Mouse (Mus musculus) heart, embryonic 11.5 days (tissue): ENCODE measurements at regions not wholly inside any gene's neighbourhood (a gene's known extent, or its start where the extent isn't known, plus 50 kb on each side); places are given as distances from the start of the nearest gene placed in this dataset.
"Not testable (repeated sequence)": the region's sequence is repeated elsewhere in the genome, so short reads cannot be mapped to it uniquely, and the experiment has no call there.

Experiments used
- ATAC-seq: fragments of 200-750 bp; cut with Nextera tagmentation; replicated peaks from 2 replicates; pipeline ENCODE4 v1.8.0; 2017; ENCODE audit warnings: moderate library complexity; ENCODE audit not compliant: insufficient number of reproducible peaks, low FRiP score, low TSS enrichment
- H3K27ac ChIP-seq: fragments of 300-500 bp; sonication (generic); 2 replicates; pipeline ENCODE4 v1.5.1; 2014; ENCODE audit warnings: mild to moderate bottlenecking, low read depth, low read length
- H3K27me3 ChIP-seq: fragments of 300-500 bp; sonication (generic); 2 replicates; pipeline ENCODE4 v1.6.1; 2014; ENCODE audit warnings: mild to moderate bottlenecking, low read length, mixed read lengths; ENCODE audit not compliant: control insufficient read depth, insufficient read depth
- H3K36me3 ChIP-seq: fragments of 300-500 bp; sonication (generic); 2 replicates; pipeline ENCODE4 v1.6.1; 2014; ENCODE audit warnings: mild to moderate bottlenecking, low read length, moderate library complexity, mixed read lengths; ENCODE audit not compliant: control insufficient read depth, insufficient read depth
- H3K4me1 ChIP-seq: fragments of 300-500 bp; sonication (generic); 2 replicates; pipeline ENCODE4 v1.6.1; 2014; ENCODE audit warnings: low read length; ENCODE audit not compliant: control insufficient read depth, insufficient read depth
- H3K4me2 ChIP-seq: fragments of 300-500 bp; sonication (generic); 2 replicates; pipeline ENCODE4 v1.6.1; 2014; ENCODE audit warnings: mild to moderate bottlenecking, moderate library complexity
- H3K4me3 ChIP-seq: fragments of 300-500 bp; sonication (generic); 2 replicates; pipeline ENCODE4 v1.5.1; 2014; ENCODE audit warnings: low read depth, low read length
- H3K9ac ChIP-seq: fragments of 300-500 bp; sonication (generic); 2 replicates; pipeline ENCODE4 v1.6.1; 2014; ENCODE audit warnings: mild to moderate bottlenecking, low read depth, low read length, moderate library complexity
- H3K9me3 ChIP-seq: fragments of 300-500 bp; sonication (generic); replicated peaks from 2 replicates; pipeline ENCODE4 v1.6.1; 2016; ENCODE audit warnings: low read length; ENCODE audit not compliant: control insufficient read depth
- WGBS: fragments of 180-500 bp; shearing (Covaris S2); extraction: QIAGEN DNeasy Blood & Tissue Kit; methylation state at CpG from one replicate; pipeline ENCODE4 v1.1.7; 2014; ENCODE audit not compliant: insufficient replicate concordance; 5-methylcytosine and 5-hydroxymethylcytosine counted together

DNA sequence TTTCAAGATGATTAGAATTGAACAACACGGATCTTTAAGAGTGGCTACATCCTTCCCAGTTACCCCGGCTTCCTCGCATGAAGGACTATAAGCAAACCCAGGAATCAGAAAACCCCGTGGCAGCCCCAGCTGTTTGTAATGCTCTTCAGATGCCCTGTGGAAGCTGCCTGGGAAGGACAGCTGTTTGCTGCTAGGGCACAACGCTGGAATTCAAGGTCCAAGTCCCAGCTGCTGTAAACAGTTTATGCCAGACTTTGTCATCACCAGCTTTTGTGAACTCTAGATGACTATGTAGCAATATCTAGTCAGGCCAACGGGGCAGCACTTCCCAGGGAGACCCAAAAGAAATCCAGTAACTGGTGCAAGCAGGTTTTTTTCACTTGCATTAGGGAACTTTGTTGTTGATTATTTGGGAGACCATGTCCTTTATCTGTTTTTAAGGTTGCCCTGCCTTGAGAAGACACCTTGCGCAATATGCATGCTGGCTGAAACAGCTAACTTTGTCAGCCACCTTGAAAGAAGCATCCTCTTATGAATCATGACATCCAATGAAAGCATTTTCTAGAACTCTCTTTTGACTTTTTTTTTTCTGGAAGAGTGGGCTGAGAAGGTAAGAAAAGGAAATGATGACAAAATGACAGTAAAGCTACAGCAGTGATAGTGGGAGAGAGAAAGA, 481.5 kb upstream of the Dab2 start:
- no peak overlapping the region for H3K4me2 ChIP-seq
- WGBS: 61% methylated on average over 7 of the region's 7 CpGs
- no peaks in the 10 kb centered on the region for H3K4me1 ChIP-seq
- H3K4me3 ChIP-seq: no peak overlapping the region
- ATAC-seq: no peak
- H3K9me3 ChIP-seq: no peaks in the 10 kb centered on the region
- H3K27me3 ChIP-seq: no peaks in the 10 kb centered on the region
- H3K9ac ChIP-seq: no peak overlapping the region
- H3K27ac ChIP-seq: no peak overlapping the region
- no peaks in the 10 kb centered on the region for H3K36me3 ChIP-seq

DNA sequence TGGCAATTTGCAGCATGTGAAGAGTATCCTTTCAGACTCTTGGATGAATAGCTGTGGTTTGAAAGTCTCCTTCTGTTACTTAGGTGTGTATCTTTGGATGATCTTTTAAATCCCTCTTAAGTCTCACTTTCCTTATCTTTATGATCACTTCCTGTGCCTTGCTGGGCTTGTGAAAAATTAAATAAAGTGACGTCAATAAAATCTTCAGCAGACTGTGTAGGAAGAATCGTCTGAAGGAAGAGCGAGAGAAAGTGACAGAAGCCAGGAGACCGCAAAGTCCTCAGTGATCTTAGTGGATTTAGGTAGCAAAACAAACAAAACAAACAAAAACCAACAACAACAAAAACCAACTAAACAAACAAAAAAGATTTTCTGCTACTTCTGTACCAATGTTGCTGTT, 459.6 kb upstream of the Dab2 start:
- WGBS: 78% methylated on average over 4 of the region's 4 CpGs
- Histone ChIP-seq H3K9ac (no peak overlapping the region), H3K4me1 (no peaks in the 10 kb centered on the region), H3K27ac (no peak overlapping the region), H3K9me3 (no peaks in the 10 kb centered on the region), H3K36me3 (no peaks in the 10 kb centered on the region), H3K4me2 (no peak overlapping the region), H3K4me3 (no peak overlapping the region), H3K27me3 (no peaks in the 10 kb centered on the region)
- no peak for ATAC-seq

DNA sequence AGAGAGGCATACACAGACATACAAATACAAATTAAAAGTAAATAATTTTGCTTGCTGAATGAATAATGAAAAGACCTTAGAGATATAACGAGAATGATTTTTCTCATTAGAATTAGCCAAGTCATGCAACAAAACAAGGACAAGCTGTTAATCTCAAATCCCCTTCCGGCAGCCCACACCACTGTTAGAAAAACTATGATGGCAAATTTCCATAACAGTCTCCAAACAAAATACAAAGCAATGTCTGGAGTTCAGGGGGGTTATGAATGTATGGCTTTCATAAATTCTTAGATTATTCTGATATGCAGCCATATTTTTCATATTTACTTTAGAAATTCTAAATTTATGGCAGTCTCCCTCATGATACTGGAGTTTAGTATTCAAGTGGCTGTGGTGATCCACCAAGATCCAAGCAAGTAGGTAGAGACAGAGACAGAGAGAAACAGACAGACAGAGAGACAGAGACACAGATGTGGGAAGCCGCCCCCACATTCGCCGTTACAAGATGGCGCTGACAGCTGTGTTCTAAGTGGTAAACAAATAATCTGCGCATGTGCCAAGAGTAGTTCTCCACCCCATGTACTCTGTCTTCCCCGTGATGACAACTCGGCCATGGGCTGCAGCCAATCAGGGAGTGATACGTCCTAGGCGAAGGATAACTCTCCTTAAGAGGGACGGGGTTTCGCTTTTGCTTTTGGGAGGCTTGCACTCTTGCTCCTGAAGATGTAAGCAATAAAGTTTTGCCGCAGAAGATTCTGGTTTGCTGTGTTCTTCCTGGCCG, 458.0 kb upstream of the Dab2 start:
- not testable (repeated sequence) for H3K4me3 ChIP-seq, H3K27ac ChIP-seq, H3K4me1 ChIP-seq, H3K27me3 ChIP-seq, H3K4me2 ChIP-seq, H3K36me3 ChIP-seq, ATAC-seq, H3K9ac ChIP-seq, H3K9me3 ChIP-seq
- WGBS: 81% methylated on average over 15 of the region's 15 CpGs

DNA sequence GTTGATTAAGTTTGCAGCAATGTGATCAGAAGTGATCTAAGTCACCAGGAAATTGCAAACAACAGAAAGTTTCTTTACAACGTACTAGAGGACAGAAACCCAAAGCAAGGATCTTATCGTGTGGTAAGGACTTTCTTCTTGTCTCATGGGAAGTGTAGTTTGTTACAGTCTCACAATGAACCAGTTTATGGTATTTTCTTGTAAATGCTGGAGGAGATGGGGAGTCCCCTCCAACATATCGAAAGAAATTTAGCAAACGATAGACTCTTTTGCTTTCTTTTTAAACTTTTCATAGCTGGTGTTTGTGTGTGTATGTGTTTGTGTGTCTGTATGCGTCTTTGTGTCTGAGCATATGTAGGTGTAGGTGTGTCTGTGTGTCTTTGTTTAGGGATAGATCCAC, 453.0 kb upstream of the Dab2 start:
- Histone ChIP-seq H3K4me3 (no peak overlapping the region), H3K27ac (no peak overlapping the region), H3K9me3 (no peaks in the 10 kb centered on the region), H3K4me1 (no peaks in the 10 kb centered on the region), H3K27me3 (no peaks in the 10 kb centered on the region), H3K4me2 (no peak overlapping the region), H3K36me3 (no peaks in the 10 kb centered on the region), H3K9ac (no peak overlapping the region)
- WGBS: 83% methylated on average over 5 of the region's 5 CpGs
- no peak for ATAC-seq

DNA sequence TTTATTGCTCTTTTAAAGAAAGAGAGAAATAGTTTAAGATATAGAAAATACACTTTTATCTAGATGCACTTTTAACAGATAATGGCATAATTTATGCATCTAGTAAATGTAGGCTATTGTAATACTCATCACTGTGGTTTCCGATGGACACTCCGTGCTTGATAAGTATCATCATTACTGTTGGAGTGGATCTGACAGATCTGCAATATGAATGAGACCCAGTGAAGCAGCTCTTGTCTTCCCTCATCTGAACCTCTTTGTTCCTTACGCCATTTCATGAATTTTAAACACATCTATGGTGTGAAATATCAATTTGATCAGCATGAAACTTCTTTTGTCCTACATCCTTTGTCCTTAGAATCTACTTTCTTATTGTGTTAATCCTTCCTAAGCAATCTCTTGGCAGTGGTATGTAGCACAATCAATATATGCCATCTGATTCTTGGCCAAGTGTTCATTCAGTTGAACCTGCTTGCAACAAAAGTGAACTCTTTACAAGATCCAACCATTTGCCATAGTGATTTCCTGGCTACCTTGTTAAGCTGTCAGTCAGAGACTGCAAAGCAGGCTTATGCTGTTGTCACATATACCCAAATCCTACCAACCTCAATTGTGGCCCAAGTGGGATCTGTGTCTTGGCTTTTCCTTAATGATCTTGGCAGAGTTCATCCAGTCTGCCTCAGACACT, 452.0 kb upstream of the Dab2 start:
- WGBS: 85% methylated on average over 3 of the region's 3 CpGs
- no peak overlapping the region for H3K4me2 ChIP-seq
- no peaks in the 10 kb centered on the region for H3K27me3 ChIP-seq
- no peak overlapping the region for H3K27ac ChIP-seq
- no peak overlapping the region for H3K4me3 ChIP-seq
- no peak for ATAC-seq
- H3K9me3 ChIP-seq: no peaks in the 10 kb centered on the region
- no peak overlapping the region for H3K9ac ChIP-seq
- no peaks in the 10 kb centered on the region for H3K4me1 ChIP-seq
- no peaks in the 10 kb centered on the region for H3K36me3 ChIP-seq

DNA sequence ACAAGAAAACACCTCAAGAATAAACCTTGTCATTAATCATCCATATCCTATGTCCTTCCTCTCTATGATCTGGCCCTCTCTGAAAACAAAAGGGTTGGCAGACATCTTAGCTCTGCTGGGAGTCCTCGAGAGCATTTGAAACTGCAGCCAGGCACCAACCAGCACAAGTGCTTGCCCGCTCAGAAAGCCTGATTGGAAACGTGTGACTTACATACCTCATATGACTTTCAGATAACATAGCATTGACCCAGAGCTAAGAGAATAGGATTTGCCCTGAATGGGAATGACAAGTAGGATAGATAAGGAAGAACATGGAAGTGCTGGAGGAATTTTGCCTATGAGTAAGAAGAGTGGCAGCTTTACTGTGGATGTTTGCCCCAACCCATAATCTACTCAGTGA, 447.1 kb upstream of the Dab2 start:
- H3K9ac ChIP-seq: no peak overlapping the region
- no peaks in the 10 kb centered on the region for H3K36me3 ChIP-seq
- no peaks in the 10 kb centered on the region for H3K4me1 ChIP-seq
- 11% methylated on average over 3 of the region's 3 CpGs for WGBS
- no peaks in the 10 kb centered on the region for H3K9me3 ChIP-seq
- no peak overlapping the region for H3K27ac ChIP-seq
- no peak overlapping the region for H3K4me3 ChIP-seq
- ATAC-seq: no peak
- no peaks in the 10 kb centered on the region for H3K27me3 ChIP-seq
- no peak overlapping the region for H3K4me2 ChIP-seq

DNA sequence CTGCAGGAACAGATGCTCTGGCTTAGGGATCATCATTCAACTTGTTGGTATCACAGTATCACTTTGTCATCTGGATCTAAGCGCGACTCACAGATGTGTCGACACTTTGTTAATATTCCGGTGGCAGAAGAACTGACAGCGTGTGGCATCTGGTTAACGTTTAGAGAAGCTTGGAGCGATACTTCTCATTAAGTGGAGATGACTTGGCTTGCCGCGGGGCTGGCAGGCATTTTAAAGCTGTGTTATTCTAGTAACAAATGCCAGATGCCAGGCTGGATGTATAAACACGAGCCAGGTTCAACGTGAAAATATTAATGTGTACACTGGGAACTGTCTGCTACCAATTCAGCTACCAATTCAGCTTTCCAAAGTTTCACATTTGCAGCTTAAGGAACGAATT, 430.3 kb upstream of the Dab2 start:
- Histone ChIP-seq H3K9me3 (no peaks in the 10 kb centered on the region), H3K36me3 (no peaks in the 10 kb centered on the region), H3K27me3 (no peaks in the 10 kb centered on the region), H3K4me2 (peak overlapping the region; percentile 11; the same call in 1 of the 2 replicates), H3K9ac (no peak overlapping the region), H3K4me3 (no peak overlapping the region), H3K27ac (no peak overlapping the region), H3K4me1 (no peaks in the 10 kb centered on the region)
- WGBS: 37% methylated on average over 12 of the region's 12 CpGs
- ATAC-seq: no peak

DNA sequence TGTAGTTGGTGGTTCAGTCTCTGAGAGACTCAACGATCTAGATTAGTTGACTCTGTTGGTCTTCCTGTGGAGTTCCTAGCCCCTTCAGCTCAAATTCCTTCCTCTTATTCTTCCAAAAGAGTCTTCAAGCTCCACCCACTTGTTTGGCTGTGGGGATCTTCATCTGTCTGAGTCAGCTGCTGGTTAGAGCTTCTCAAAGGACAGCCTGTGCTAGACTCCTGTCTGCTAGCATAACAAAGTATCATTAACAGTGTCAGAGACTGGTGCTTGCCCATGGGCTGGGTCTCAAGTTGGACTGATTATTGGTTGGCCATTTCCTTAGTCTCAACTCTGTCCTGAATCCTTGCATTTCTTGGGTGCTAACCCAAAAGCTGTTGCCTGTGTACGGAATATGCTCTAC, 429.7 kb upstream of the Dab2 start:
- no peak overlapping the region for H3K4me3 ChIP-seq
- no peak overlapping the region for H3K9ac ChIP-seq
- no peak for ATAC-seq
- no peaks in the 10 kb centered on the region for H3K4me1 ChIP-seq
- H3K27me3 ChIP-seq: no peaks in the 10 kb centered on the region
- H3K4me2 ChIP-seq: no peak overlapping the region; the same call in 1 of the 2 replicates
- 68% methylated on average over 2 of the region's 2 CpGs for WGBS
- H3K9me3 ChIP-seq: no peaks in the 10 kb centered on the region
- H3K36me3 ChIP-seq: no peaks in the 10 kb centered on the region
- no peak overlapping the region for H3K27ac ChIP-seq
